29 mouse cellular contexts compared by ENCODE assay signal in the genomic region with DNA sequence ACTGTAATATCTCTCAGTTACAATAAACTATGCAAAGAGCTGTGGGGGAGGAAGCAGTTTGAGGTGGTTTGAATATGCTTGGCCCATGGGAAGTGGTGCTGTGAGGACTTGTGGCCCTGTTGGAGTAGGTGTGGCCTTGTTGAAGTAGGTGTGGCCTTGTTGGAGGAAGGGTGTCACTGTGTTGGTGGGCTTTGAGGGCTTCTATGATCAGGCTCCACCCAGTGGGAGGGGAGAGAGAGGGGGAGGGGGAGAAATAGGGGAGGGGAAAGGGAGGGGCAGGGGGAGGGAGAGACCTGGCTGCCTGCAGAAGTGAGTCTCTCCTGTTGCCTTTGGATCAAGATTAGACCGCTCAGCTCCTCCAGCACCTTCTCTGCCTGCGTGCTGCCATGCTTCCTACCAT. TPM values are rescaled to one million over a fixed set of nuclear protein-coding genes. Genes with fewer than 3 reads are reported as not detected.
"Had no signal": no experiment of that assay in that cellular context is flagged by ENCODE, and none has a peak within 500 bp of the region (broad histone marks: within the 10 kb centered on the region; RNA-seq: fewer than 3 reads in every experiment).

No protein-coding gene starts in this region.

- H3K9me3 ChIP-seq: heart, embryonic 10.5 days; hindbrain, embryonic 10.5 days; hindbrain, embryonic 12.5 days; intestine, embryonic 15.5 days; limb, embryonic 10.5 days; limb, embryonic 12.5 days; liver, embryonic 13.5 days; liver, embryonic 15.5 days had no signal

- H3K27ac ChIP-seq: heart, embryonic 10.5 days; hindbrain, embryonic 10.5 days; hindbrain, embryonic 12.5 days; hindbrain, embryonic 14.5 days; intestine, embryonic 15.5 days; layer of hippocampus, adult 2 months; left cerebral cortex, adult 2 months; limb, embryonic 10.5 days; limb, embryonic 12.5 days; liver, embryonic 13.5 days; liver, embryonic 15.5 days had no signal

- H3K9ac ChIP-seq: heart, embryonic 12.5 days; hindbrain, embryonic 12.5 days; hindbrain, embryonic 14.5 days; intestine, embryonic 15.5 days; limb, embryonic 12.5 days; liver, embryonic 13.5 days; liver, embryonic 15.5 days had no signal

- H3K27me3 ChIP-seq: heart, embryonic 12.5 days; hindbrain, embryonic 12.5 days; intestine, embryonic 15.5 days; limb, embryonic 12.5 days; liver, embryonic 13.5 days; liver, embryonic 15.5 days had no signal

- H3K4me3 ChIP-seq: heart, embryonic 10.5 days; heart, embryonic 12.5 days; hindbrain, embryonic 10.5 days; hindbrain, embryonic 12.5 days; intestine, embryonic 15.5 days; layer of hippocampus, adult 2 months; left cerebral cortex, adult 2 months; limb, embryonic 10.5 days; limb, embryonic 12.5 days; liver, embryonic 13.5 days; liver, embryonic 15.5 days had no signal

- ATAC-seq: hindbrain, embryonic 16.5 days; inflammation-experienced regulatory T-cells, adult 6 months; intestine, embryonic 15.5 days; intestine, postnatal 0 days had no signal

- H3K36me3 ChIP-seq: heart, embryonic 10.5 days; heart, embryonic 12.5 days; hindbrain, embryonic 10.5 days; hindbrain, embryonic 12.5 days; intestine, embryonic 15.5 days; limb, embryonic 10.5 days; limb, embryonic 12.5 days; liver, embryonic 13.5 days; liver, embryonic 15.5 days had no signal

- DNase-seq: gastrocnemius, postnatal 14 days; gastrocnemius, postnatal 36 days; heart, adult 18-20 months; heart, postnatal 10 days; heart, postnatal 4 days; kidney, adult 18-20 months; kidney, adult 8-10 months; kidney, postnatal 10 days; kidney, postnatal 25 days; kidney, postnatal 4 days; liver; liver, embryonic 13.5 days had no signal

- H3K4me2 ChIP-seq: heart, embryonic 12.5 days; hindbrain, embryonic 12.5 days; hindbrain, embryonic 14.5 days; intestine, embryonic 15.5 days; limb, embryonic 12.5 days; liver, embryonic 11.5 days; liver, embryonic 13.5 days; liver, embryonic 15.5 days had no signal

- H3K4me1 ChIP-seq: heart, embryonic 10.5 days; heart, embryonic 12.5 days; hindbrain, embryonic 12.5 days; intestine, embryonic 15.5 days; limb, embryonic 10.5 days; liver, embryonic 13.5 days; liver, embryonic 15.5 days had no signal

RNA-seq across cellular contexts. Expression of a gene that starts 58.7 kb away (rescaled TPM):
- total RNA-seq: layer of hippocampus, adult 2 months; layer of hippocampus, postnatal 25 days; left cerebral cortex, adult 2 months; left cerebral cortex, postnatal 36 days had no signal
- polyA plus RNA-seq: hindbrain, embryonic 10.5 days had no signal
